Comparison of ENCODE assay signal across 9 mouse cellular contexts in the genomic region with DNA sequence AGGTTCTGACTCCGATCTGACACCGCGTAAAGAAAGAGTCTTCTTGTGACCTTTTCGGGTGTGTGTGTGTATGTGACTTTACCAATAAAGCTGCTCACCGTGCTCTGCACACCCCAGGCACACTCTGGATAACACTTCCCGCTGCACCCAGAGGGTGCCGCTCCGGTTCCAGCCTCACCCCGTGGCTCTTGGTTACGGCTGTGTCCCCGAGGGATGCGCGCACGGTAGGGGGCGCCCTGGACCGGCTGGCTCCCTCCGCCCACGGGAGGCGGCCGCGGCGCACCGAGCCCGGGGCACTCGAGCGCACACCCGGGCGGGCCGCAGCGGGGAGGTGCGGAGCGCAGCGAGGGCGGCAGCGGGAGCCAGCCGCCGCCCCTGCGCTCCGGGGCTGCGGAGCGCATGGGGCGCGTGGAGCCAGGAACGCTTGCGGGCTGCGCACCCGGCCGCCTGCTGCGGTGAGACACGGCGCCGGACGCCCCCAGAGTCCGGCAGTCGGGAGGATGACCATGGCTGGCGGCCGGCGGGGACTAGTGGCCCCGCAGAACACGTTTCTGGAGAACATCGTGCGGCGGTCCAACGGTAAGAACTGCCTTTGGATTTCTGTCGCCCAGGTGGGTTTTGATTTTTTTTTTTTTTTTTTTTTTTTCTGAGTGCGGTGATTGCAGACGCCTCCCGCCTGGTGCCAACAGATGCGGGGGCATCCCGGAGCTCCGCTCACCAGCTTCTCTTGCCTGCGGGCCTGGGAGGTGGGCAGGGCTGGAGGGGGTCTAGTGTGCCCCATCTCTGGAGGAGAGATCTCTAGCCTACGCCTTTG. TPM values are rescaled to one million over a fixed set of nuclear protein-coding genes. Genes with fewer than 3 reads are reported as not detected.
A peak's percentile ranks its signal among the peaks of the same experiment; 100 is the strongest.
DNase-seq lines count a peak whose midpoint lies in the region; ATAC-seq and TF ChIP-seq lines count a peak whose summit lies in the region.
"Had no signal": no experiment of that assay in that cellular context is flagged by ENCODE, and none has a peak within 500 bp of the region (broad histone marks: within the 10 kb centered on the region; RNA-seq: fewer than 3 reads in every experiment).

A gene (plus strand): TSS at position 267 of the 814 bp plus-strand sequence.

- peaks cover 32% of the 10 kb centered on the region for H3K27me3 ChIP-seq in E14TG2a.4 (ENCODE audit: insufficient read depth, low read length)
- peaks cover 4% of the 10 kb centered on the region; the same call in 1 of the 2 replicates for H3K27me3 ChIP-seq in forebrain, embryonic 16.5 days (replicated peaks; ENCODE audit: control insufficient read depth, insufficient read depth, low read length)
- H3K27me3 ChIP-seq in liver, postnatal 0 days (ENCODE audit: insufficient read depth, low read length), result peaks cover 37% of the 10 kb centered on the region
- peaks cover 17% of the 10 kb centered on the region for H3K27me3 ChIP-seq in neural tube, embryonic 15.5 days (replicated peaks)

- no peak for TF ChIP-seq EP300 in liver, postnatal 0 days (IDR thresholded peaks at IDR 0.05; ENCODE audit: low read depth)

- DNase-seq in cerebellum, adult 11 months, result peak; percentile 93
- DNase-seq in heart, postnatal 25 days (ENCODE audit: low spot score), result peak; percentile 59
- DNase-seq in layer of hippocampus, adult 18-20 months (ENCODE audit: low spot score in 2 of 2), result peak; percentile 92 to 97
- DNase-seq in liver, postnatal 0 days, result peak; percentile 83
- peak; percentile 95 for DNase-seq in testis, postnatal 10 days (ENCODE audit: low spot score)

- H3K9ac ChIP-seq in forebrain, embryonic 16.5 days (replicated peaks; ENCODE audit: low read depth, low read length), result peak within 1 kb of the TSS; percentile 64
- no peak within 1 kb of the TSS for H3K9ac ChIP-seq in liver, postnatal 0 days (replicated peaks)
- H3K9ac ChIP-seq in neural tube, embryonic 15.5 days (replicated peaks), result peak within 1 kb of the TSS; percentile 69

- H3K4me2 ChIP-seq in forebrain, embryonic 16.5 days (ENCODE audit: low read length), result peak within 1 kb of the TSS; percentile 86
- peak within 1 kb of the TSS; percentile 67 for H3K4me2 ChIP-seq in liver, postnatal 0 days (ENCODE audit: low read depth, low read length)
- H3K4me2 ChIP-seq in neural tube, embryonic 15.5 days, result peak within 1 kb of the TSS; percentile 93

- no peaks in the 10 kb centered on the region for H3K9me3 ChIP-seq in E14TG2a.4 (ENCODE audit: low read length)
- no peaks in the 10 kb centered on the region for H3K9me3 ChIP-seq in forebrain, embryonic 16.5 days (ENCODE audit: control insufficient read depth, low read length)
- H3K9me3 ChIP-seq in liver, postnatal 0 days (ENCODE audit: low read length), result no peaks in the 10 kb centered on the region
- no peaks in the 10 kb centered on the region for H3K9me3 ChIP-seq in neural tube, embryonic 15.5 days (replicated peaks)
- H3K9me3 ChIP-seq: G1E had no signal

- no peaks in the 10 kb centered on the region for H3K36me3 ChIP-seq in E14TG2a.4 (ENCODE audit: insufficient read depth, low read length)
- H3K36me3 ChIP-seq in forebrain, embryonic 16.5 days (ENCODE audit: control insufficient read depth, insufficient read depth), result no peaks in the 10 kb centered on the region
- H3K36me3 ChIP-seq in liver, postnatal 0 days (replicated peaks; ENCODE audit: insufficient read depth, low read length), result no peaks in the 10 kb centered on the region
- H3K36me3 ChIP-seq in neural tube, embryonic 15.5 days, result no peaks in the 10 kb centered on the region
- H3K36me3 ChIP-seq: G1E had no signal

- H3K27ac ChIP-seq in forebrain, embryonic 16.5 days (ENCODE audit: low read length), result no peak within 1 kb of the TSS
- no peak within 1 kb of the TSS for H3K27ac ChIP-seq in liver, postnatal 0 days (ENCODE audit: low read depth)
- H3K27ac ChIP-seq in neural tube, embryonic 15.5 days (replicated peaks), result peak within 1 kb of the TSS; percentile 58

- WGBS in forebrain, embryonic 16.5 days, result 1% methylated on average over 61 of the region's 73 CpGs
- 2% methylated on average over 56 of the region's 73 CpGs for WGBS in liver, postnatal 0 days (ENCODE audit: insufficient replicate concordance)
- WGBS in neural tube, embryonic 15.5 days, result 1% methylated on average over 67 of the region's 73 CpGs

- H3K4me3 ChIP-seq in E14TG2a.4 (replicated peaks; ENCODE audit: low read length), result peak within 1 kb of the TSS; percentile 84
- H3K4me3 ChIP-seq in forebrain, embryonic 16.5 days (replicated peaks; ENCODE audit: low read length), result peak within 1 kb of the TSS; percentile 54
- peak within 1 kb of the TSS; percentile 38 for H3K4me3 ChIP-seq in liver, postnatal 0 days (ENCODE audit: low read depth, low read length)
- H3K4me3 ChIP-seq in neural tube, embryonic 15.5 days (replicated peaks), result peak within 1 kb of the TSS; percentile 63

- TF ChIP-seq CTCF in E14TG2a.4 (conservative IDR thresholded peaks at IDR 0.05; ENCODE audit: low read length), result peak; percentile 22
- peak; percentile 79 for TF ChIP-seq CTCF in liver, postnatal 0 days (IDR thresholded peaks at IDR 0.05; ENCODE audit: low read depth)

- peak; percentile 97 for ATAC-seq in forebrain, embryonic 16.5 days
- peak; percentile 76; the same call in 1 of the 2 replicates for ATAC-seq in liver, postnatal 0 days
- ATAC-seq in neural tube, embryonic 15.5 days (ENCODE audit: low FRiP score), result peak; percentile 93

- H3K4me1 ChIP-seq in E14TG2a.4 (replicated peaks; ENCODE audit: low read depth, low read length), result peaks cover 13% of the 10 kb centered on the region
- peaks cover 16% of the 10 kb centered on the region for H3K4me1 ChIP-seq in forebrain, embryonic 16.5 days (replicated peaks; ENCODE audit: control insufficient read depth, insufficient read depth, low read length)
- H3K4me1 ChIP-seq in liver, postnatal 0 days (ENCODE audit: insufficient read depth), result no peaks in the 10 kb centered on the region
- H3K4me1 ChIP-seq in neural tube, embryonic 15.5 days, result peaks cover 27% of the 10 kb centered on the region

- intact Hi-C loops in heart, postnatal 25 days (cut with DNase I), result loop anchor here (1.0 kb wide), 1 partner anchor 522 kb away; no protein-coding TSS in a partner anchor

RNA-seq across cellular contexts. Expression of the gene that starts here (rescaled TPM):
- polyA plus RNA-seq in forebrain, embryonic 16.5 days (2015; fragmentation: Nextera tagmentation; extraction: Ambion mirVana), result 2.1 and 3.0 TPM in 2 replicates
- under 1 TPM; 0.06 to 0.10 TPM for total RNA-seq in heart, postnatal 25 days (2021)
- 10 to 100 TPM; 35.0 to 36.4 TPM for total RNA-seq in layer of hippocampus, adult 18-20 months (2021)
- polyA plus RNA-seq in liver, postnatal 0 days (2015; fragmentation: Nextera tagmentation; extraction: Ambion mirVana), result not detected in 2 replicates
- polyA plus RNA-seq in neural tube, embryonic 15.5 days (2015; fragmentation: Nextera tagmentation; extraction: Ambion mirVana), result 4.4 and 4.6 TPM in 2 replicates
- polyA plus RNA-seq: G1E had no signal

Comparison
In these comparisons a context has a peak if more than half of its experiments do, and no peak if none do; other contexts are left out.
1. RNA of the gene that starts here (total RNA-seq): 35.0 to 36.4 TPM in layer of hippocampus, adult 18-20 months; 0.06 to 0.10 TPM in heart, postnatal 25 days; every median in the first group is over 10 times any median in the second.
2. Peak in DNase-seq in heart, postnatal 25 days; RNA of the gene not detected or under 1 TPM.
3. Peak in DNase-seq, ATAC-seq, H3K4me3 ChIP-seq and H3K4me2 ChIP-seq in liver, postnatal 0 days; RNA of the gene not detected or under 1 TPM.
4. Peak in every context shown above with its lines, with median percentiles within 50 percentile points of each other: H3K4me3 ChIP-seq, DNase-seq, ATAC-seq and H3K4me2 ChIP-seq.